Mouse (Mus musculus) neutrophil, adult 65 days (primary cell): Measurements from ENCODE around the gene Kifc5b. TPM values are rescaled to one million over a fixed set of nuclear protein-coding genes. Genes with fewer than 3 reads are reported as not detected.

Experiments
- total RNA-seq: library from RNA; stranded (reverse); gene quantifications from 2 replicates; pipeline ENCODE4 v1.2.4, GENCODE M21; 2023

The Kifc5b gene
- total RNA-seq = 13.9 and 23.1 TPM in 2 replicates

DNA sequence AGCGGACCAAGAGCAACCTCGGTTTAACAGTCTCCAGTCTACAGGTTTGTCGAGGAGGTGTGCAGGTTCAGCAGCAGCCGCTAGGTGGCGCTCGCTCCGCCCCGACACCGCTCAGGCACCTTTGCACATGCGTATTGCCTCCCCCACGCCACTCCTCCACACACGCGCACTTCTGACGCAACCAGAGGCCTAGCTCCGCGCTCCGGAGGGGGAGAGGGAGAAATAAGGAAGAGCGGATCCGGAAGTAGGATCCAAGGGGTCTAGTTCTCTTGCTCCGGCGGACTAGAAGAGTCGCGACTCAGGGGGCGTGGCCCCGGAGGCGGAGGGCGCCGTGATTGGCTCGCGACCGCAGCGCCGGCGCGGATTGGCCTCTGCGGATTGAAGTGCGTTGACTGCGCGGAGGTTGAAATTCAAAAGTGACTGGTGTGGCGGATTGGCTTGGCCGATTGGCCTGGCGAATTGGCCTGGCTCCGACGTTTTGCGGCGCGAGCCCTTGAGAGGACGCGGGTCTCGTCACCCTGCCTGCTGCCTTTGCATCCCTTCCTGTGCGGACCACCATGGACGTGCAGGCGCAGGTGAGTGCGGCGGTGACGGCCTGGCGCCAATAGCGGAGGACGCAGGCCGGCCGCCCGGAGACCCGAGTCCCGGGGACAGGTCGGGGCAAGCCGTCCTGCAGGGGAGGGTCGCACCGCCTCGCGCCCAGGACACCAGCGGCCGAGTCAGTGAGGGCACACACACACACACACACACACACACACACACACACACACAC lies at the start of gene Kifc5b:
Gene Kifc5b (plus strand): TSS at position 381 of the 772 bp plus-strand sequence.

DNA sequence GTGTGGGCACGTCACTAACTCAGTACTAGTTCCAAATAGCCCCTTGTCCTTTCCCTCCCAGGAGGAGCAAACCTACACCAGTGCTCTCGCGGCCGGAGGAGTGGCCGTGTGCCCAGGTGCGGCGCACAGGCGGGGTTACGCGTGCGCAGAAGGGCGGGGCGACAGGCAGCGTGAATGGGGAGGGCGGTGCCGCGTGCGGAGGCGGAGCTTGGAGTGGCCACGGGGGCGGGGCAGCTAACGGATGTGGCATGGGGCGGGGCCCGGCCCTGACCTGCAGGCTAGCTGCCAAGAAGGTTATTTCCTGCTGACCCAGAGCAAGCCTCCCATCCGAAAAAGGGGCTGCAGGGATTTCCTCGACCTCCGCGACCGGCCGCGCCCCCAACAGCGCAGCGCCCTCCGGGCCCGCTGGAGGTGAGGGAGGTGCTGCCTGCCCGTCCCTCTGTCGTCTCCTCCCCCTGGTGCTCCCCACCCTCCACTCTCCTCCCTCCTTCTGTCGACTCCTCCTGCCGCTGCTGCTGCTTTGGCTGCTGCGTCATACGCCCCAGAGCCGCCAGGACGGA lies 16.0 kb downstream of the Kifc5b start, which contains the start of gene Phf1:
Gene Phf1 (plus strand): TSS at position 214 of the 560 bp plus-strand sequence.

DNA sequence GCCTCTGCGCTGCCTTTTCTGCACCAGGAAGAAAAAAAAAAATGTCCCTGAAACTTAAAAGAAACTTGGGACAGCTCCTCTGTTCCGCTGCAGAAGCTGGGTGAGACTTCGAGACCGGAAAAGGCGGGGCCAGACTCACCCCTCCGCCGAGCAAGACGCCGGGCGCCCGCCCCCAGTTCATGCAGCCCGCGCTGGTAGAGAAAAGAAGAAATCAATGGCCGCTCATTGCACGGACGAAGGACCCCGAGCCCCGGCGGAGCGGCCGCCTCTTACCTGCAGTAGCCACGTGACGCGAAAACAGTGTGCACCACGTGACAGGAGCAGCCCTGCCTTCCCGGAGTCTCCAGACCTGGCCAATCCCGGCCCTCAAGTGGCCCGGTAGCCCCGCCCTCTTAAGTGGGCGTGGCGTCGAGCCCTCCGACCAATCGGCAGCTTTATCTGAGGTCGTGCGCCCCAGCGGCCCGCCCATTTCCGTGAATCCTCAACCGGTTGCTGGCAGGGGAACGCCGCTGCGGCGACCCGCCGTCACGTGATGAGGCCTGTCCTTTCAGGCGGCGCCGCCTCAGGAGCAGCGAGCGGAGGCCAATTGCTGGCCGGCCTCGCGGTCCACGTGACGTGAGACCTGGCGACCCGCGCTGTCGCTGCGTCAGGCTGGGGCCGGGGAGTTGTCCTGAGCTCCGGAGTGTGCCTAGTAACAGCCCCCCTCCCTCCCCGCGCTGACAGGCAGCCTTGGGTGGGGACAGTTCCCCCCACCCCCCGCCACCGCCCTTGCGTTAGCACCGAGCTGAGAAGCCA lies 22.5 kb downstream of the Kifc5b start, which contains the start of gene Cuta:
Gene Cuta (minus strand): TSS at position 392 of the 795 bp plus-strand sequence.

DNA sequence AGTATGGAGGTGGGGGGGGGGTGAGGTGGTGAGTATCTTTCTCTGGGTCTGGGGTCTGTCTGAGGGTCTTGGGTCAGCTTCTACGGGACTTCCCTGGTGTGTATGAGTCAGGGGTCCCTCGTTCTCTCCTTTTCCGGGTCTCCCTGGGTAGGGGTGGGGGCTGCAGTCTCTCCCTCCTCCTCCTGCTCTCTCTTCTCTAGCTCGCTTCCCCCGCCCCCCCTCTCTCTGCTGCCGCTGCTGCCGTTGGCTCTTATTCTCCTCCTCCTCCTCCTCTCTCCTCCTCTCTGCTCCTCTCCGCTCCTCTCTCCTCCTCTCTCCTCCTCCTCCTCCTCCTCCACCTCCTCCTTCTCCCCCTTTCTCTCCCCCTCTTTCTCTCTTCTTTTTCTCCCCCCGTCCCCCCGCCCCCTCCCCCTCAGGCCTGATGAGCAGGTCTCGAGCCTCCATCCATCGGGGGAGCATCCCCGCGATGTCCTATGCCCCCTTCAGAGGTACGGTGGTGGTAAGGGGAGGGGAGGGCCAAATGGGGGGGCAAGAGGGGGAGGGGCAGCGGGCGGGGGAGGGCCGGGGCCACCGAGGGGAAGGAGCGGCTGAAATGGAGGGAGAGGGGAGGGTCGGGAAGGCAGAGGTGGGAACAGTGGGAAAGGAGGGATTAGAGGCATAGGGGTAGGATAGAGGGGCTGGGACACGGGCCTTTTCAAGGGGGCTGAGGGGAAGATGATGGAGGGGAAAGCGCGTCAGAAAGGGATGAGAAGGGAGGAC lies 24.3 kb downstream of the Kifc5b start, which contains the start of gene Syngap1:
Gene Syngap1 (plus strand): TSS at position 223 of the 759 bp plus-strand sequence.

DNA sequence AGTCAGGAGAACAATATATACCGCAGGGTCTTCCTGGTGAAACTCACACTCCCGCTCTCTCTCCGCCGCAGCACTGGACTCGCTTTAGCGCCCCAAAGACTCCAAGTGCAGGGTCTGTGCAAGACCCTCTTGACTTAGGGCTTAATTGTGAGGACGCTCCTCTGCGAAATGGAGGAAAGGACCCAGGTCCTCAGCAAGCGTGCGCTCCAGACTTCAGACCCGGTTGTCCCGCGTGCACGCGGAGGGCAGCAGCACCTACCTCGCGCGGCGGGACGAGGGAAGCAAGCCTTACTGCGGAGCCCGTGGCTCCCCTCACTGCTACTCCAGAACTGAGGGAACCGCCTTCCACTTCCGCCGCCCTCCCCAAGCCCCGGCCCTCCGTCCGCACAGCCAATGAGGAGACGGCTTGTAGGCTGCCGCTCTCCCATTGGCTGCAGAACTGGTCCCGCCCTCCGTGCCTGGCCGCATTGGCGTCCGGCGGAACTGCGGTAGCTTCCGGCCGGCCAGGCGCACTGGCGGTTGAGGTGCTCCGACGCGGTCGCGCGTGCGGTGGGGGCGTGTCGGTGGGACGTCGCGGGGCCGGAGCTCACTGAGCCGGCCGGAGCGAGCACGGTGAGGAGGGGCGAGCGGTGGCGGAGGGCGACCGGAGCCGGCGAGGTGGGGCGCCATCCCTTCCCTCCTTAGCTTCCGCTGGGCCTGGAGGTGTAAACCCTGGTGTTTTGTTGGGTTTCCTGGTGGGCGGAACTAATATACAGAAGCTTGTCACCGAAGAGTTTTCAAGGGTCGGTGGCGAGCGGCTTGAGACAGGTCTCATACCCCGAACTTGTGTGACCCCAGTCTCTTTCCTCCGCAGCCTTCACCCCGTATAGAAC lies 56.0 kb downstream of the Kifc5b start, which contains the start of gene Zbtb9:
Gene Zbtb9 (plus strand): TSS at position 465 of the 872 bp plus-strand sequence.

Other genes with a start within 250 kb of the Kifc5b start
- 77.1 and 128 TPM in 2 replicates for gene Crebrf, start 201.4 kb upstream of the Kifc5b start, total RNA-seq
- 14.8 and 19.3 TPM in 2 replicates for gene Bnip1, start 136.0 kb upstream of the Kifc5b start, total RNA-seq
- gene Nkx2-5, start 72.1 kb upstream of the Kifc5b start, total RNA-seq = not detected in 2 replicates
- 76.0 and 101 TPM in 2 replicates for gene Phf1, start 16.0 kb downstream of the Kifc5b start, total RNA-seq
- gene Cuta, start 22.5 kb downstream of the Kifc5b start, total RNA-seq = 46.7 and 60.9 TPM in 2 replicates
- 1.8 and 4.3 TPM in 2 replicates for gene Syngap1, start 24.2 kb downstream of the Kifc5b start, total RNA-seq
- 13.6 and 16.0 TPM in 2 replicates for gene Zbtb9, start 56.1 kb downstream of the Kifc5b start, total RNA-seq
- gene Bak1, start 111.9 kb downstream of the Kifc5b start, total RNA-seq = 67.0 and 73.5 TPM in 2 replicates
- 5.5 and 6.1 TPM in 2 replicates for gene Itpr3, start 140.2 kb downstream of the Kifc5b start, total RNA-seq
- 18.4 and 22.9 TPM in 2 replicates for gene Uqcc2, start 216.8 kb downstream of the Kifc5b start, total RNA-seq